In the genomic region with DNA sequence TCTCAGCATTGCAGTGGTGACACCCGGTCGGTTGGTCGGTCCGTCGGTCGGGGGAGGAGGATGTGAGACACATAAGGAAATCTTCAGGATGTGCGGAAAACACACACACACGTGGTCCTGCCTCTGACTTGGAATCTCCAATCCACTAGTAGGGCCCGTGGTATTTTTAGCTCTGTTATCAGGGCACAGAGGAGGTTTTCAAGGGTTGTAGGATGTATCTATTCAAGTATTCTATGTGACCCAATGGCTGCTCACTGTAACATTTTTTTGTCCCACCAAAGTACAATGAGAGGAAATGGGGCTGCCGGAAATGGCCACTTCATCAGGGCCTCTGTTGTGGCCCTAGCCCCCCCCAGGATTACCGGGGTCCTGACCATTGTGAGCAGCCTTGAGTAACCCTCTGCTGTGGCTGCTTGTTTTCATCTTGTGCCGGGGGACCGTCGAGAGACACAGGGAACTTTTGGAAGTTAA, we compare ENCODE assay signal across 10 mouse cellular contexts.
DNase-seq lines count a peak whose midpoint lies in the region; ATAC-seq and TF ChIP-seq lines count a peak whose summit lies in the region.
"Had no signal": no experiment of that assay in that cellular context is flagged by ENCODE, and none has a peak within 500 bp of the region (broad histone marks: within the 10 kb centered on the region; RNA-seq: fewer than 3 reads in every experiment).

No protein-coding gene starts in this region.

- no peak for DNase-seq in neural tube, embryonic 11.5 days (ENCODE audit: low spot score)
- DNase-seq in heart, postnatal 0 days (ENCODE audit: low spot score) = peak; percentile 81
- peak; percentile 34 for DNase-seq in liver
- DNase-seq in spleen, adult 18-20 months = no peak
- DNase-seq in c-Kit-positive CD71-positive TER-119-positive erythroid progenitor cells, embryonic 14.5 days (ENCODE audit: low spot score) = no peak

- TF ChIP-seq EP300 in heart, postnatal 0 days (IDR thresholded peaks at IDR 0.05; ENCODE audit: low read depth) = peak; percentile 62

- 89% methylated on average over 14 of the region's 14 CpGs for WGBS in neural tube, embryonic 11.5 days
- 92% methylated on average over 14 of the region's 14 CpGs for WGBS in neural tube, embryonic 15.5 days
- WGBS in heart, postnatal 0 days = 11% methylated on average over 14 of the region's 14 CpGs
- 70% methylated on average over 14 of the region's 14 CpGs for WGBS in stomach, embryonic 16.5 days
- WGBS in forebrain, embryonic 16.5 days = 90% methylated on average over 14 of the region's 14 CpGs

- no peak overlapping the region for H3K4me2 ChIP-seq in neural tube, embryonic 11.5 days (ENCODE audit: low read depth)
- no peak overlapping the region for H3K4me2 ChIP-seq in neural tube, embryonic 15.5 days
- peak overlapping the region; percentile 14; the same call in 1 of the 2 replicates for H3K4me2 ChIP-seq in heart, postnatal 0 days (ENCODE audit: low read depth, low read length)
- H3K4me2 ChIP-seq in stomach, embryonic 16.5 days (ENCODE audit: low read depth, low read length) = no peak overlapping the region
- no peak overlapping the region for H3K4me2 ChIP-seq in forebrain, embryonic 16.5 days (ENCODE audit: low read length)
- H3K4me2 ChIP-seq: embryonic facial prominence, embryonic 12.5 days; midbrain, embryonic 12.5 days had no signal

- TF ChIP-seq CTCF in heart, postnatal 0 days (IDR thresholded peaks at IDR 0.05; ENCODE audit: low read depth) = no peak

- no peaks in the 10 kb centered on the region for H3K9me3 ChIP-seq in neural tube, embryonic 11.5 days (ENCODE audit: control insufficient read depth, low read length)
- no peaks in the 10 kb centered on the region for H3K9me3 ChIP-seq in neural tube, embryonic 15.5 days (replicated peaks)
- H3K9me3 ChIP-seq in heart, postnatal 0 days (replicated peaks; ENCODE audit: control insufficient read depth, low read length) = no peaks in the 10 kb centered on the region
- no peaks in the 10 kb centered on the region for H3K9me3 ChIP-seq in stomach, embryonic 16.5 days (replicated peaks; ENCODE audit: control insufficient read depth, low read length)
- H3K9me3 ChIP-seq in forebrain, embryonic 16.5 days (ENCODE audit: control insufficient read depth, low read length) = no peaks in the 10 kb centered on the region
- H3K9me3 ChIP-seq: embryonic facial prominence, embryonic 12.5 days; midbrain, embryonic 12.5 days had no signal

- no peaks in the 10 kb centered on the region for H3K36me3 ChIP-seq in neural tube, embryonic 11.5 days (ENCODE audit: control insufficient read depth, insufficient read depth, low read length)
- H3K36me3 ChIP-seq in neural tube, embryonic 15.5 days = no peaks in the 10 kb centered on the region
- H3K36me3 ChIP-seq in heart, postnatal 0 days (replicated peaks; ENCODE audit: control insufficient read depth, insufficient read depth, low read length) = no peaks in the 10 kb centered on the region
- no peaks in the 10 kb centered on the region for H3K36me3 ChIP-seq in stomach, embryonic 16.5 days (ENCODE audit: control insufficient read depth, insufficient read depth, low read length)
- no peaks in the 10 kb centered on the region for H3K36me3 ChIP-seq in forebrain, embryonic 16.5 days (ENCODE audit: control insufficient read depth, insufficient read depth)
- H3K36me3 ChIP-seq: embryonic facial prominence, embryonic 12.5 days; midbrain, embryonic 12.5 days had no signal

- 0 out of 2 replicates have a peak overlapping the region, but pooled peaks have one; percentile 7 for H3K27ac ChIP-seq in neural tube, embryonic 11.5 days (ENCODE audit: low read depth, low read length)
- H3K27ac ChIP-seq in neural tube, embryonic 15.5 days (replicated peaks) = no peak overlapping the region
- peak overlapping the region; percentile 90 for H3K27ac ChIP-seq in heart, postnatal 0 days (ENCODE audit: low read depth)
- H3K27ac ChIP-seq in stomach, embryonic 16.5 days (ENCODE audit: low read length) = peak overlapping the region; percentile 18; the same call in 1 of the 2 replicates
- no peak overlapping the region for H3K27ac ChIP-seq in forebrain, embryonic 16.5 days (ENCODE audit: low read length)
- H3K27ac ChIP-seq: midbrain, embryonic 12.5 days had no signal

- ATAC-seq in neural tube, embryonic 11.5 days (ENCODE audit: insufficient read depth, low FRiP score, low TSS enrichment) = no peak
- no peak for ATAC-seq in neural tube, embryonic 15.5 days (ENCODE audit: low FRiP score)
- ATAC-seq in heart, postnatal 0 days (ENCODE audit: insufficient read depth, low read depth) = peak; percentile 82
- ATAC-seq in stomach, embryonic 16.5 days (ENCODE audit: insufficient read depth, low FRiP score) = no peak
- no peak for ATAC-seq in forebrain, embryonic 16.5 days

- peaks cover 7% of the 10 kb centered on the region; the same call in 1 of the 2 replicates for H3K4me1 ChIP-seq in neural tube, embryonic 11.5 days (ENCODE audit: control insufficient read depth, insufficient read depth, low read length)
- H3K4me1 ChIP-seq in neural tube, embryonic 15.5 days = peaks cover 49% of the 10 kb centered on the region
- H3K4me1 ChIP-seq in heart, postnatal 0 days (ENCODE audit: control insufficient read depth, insufficient read depth) = peaks cover 36% of the 10 kb centered on the region
- H3K4me1 ChIP-seq in stomach, embryonic 16.5 days (ENCODE audit: control insufficient read depth, insufficient read depth, low read length) = peaks cover 29% of the 10 kb centered on the region
- peaks cover 13% of the 10 kb centered on the region for H3K4me1 ChIP-seq in forebrain, embryonic 16.5 days (replicated peaks; ENCODE audit: control insufficient read depth, insufficient read depth, low read length)

- H3K27me3 ChIP-seq in neural tube, embryonic 11.5 days (ENCODE audit: control insufficient read depth, insufficient read depth, low read length) = no peaks in the 10 kb centered on the region
- H3K27me3 ChIP-seq in neural tube, embryonic 15.5 days (replicated peaks) = no peaks in the 10 kb centered on the region
- no peaks in the 10 kb centered on the region for H3K27me3 ChIP-seq in heart, postnatal 0 days (ENCODE audit: control insufficient read depth, insufficient read depth, low read length)
- H3K27me3 ChIP-seq in stomach, embryonic 16.5 days (ENCODE audit: control insufficient read depth, insufficient read depth, low read length) = no peaks in the 10 kb centered on the region
- H3K27me3 ChIP-seq in forebrain, embryonic 16.5 days (replicated peaks; ENCODE audit: control insufficient read depth, insufficient read depth, low read length) = no peaks in the 10 kb centered on the region
- H3K27me3 ChIP-seq: embryonic facial prominence, embryonic 12.5 days; midbrain, embryonic 12.5 days had no signal

- no peak overlapping the region for H3K9ac ChIP-seq in neural tube, embryonic 11.5 days (ENCODE audit: low read length)
- no peak overlapping the region for H3K9ac ChIP-seq in neural tube, embryonic 15.5 days (replicated peaks)
- H3K9ac ChIP-seq in heart, postnatal 0 days (replicated peaks; ENCODE audit: low read depth, low read length) = no peak overlapping the region
- no peak overlapping the region for H3K9ac ChIP-seq in stomach, embryonic 16.5 days (ENCODE audit: low read length)
- no peak overlapping the region for H3K9ac ChIP-seq in forebrain, embryonic 16.5 days (replicated peaks; ENCODE audit: low read depth, low read length)
- H3K9ac ChIP-seq: embryonic facial prominence, embryonic 12.5 days; midbrain, embryonic 12.5 days had no signal

- H3K4me3 ChIP-seq in neural tube, embryonic 11.5 days (ENCODE audit: low read depth, low read length) = no peak overlapping the region
- no peak overlapping the region for H3K4me3 ChIP-seq in neural tube, embryonic 15.5 days (replicated peaks)
- H3K4me3 ChIP-seq in heart, postnatal 0 days (ENCODE audit: low read depth, low read length) = no peak overlapping the region
- no peak overlapping the region for H3K4me3 ChIP-seq in stomach, embryonic 16.5 days (replicated peaks; ENCODE audit: low read length)
- H3K4me3 ChIP-seq in forebrain, embryonic 16.5 days (replicated peaks; ENCODE audit: low read length) = no peak overlapping the region
- H3K4me3 ChIP-seq: embryonic facial prominence, embryonic 12.5 days; midbrain, embryonic 12.5 days had no signal

Comparison
In these comparisons a context has a peak if more than half of its experiments do, and no peak if none do; other contexts are left out.
1. H3K27ac ChIP-seq: peak in neural tube, embryonic 11.5 days (single experiment), heart, postnatal 0 days (single experiment) and stomach, embryonic 16.5 days (single experiment); none in neural tube, embryonic 15.5 days (single experiment) and forebrain, embryonic 16.5 days (single experiment).
2. DNase-seq: peak in heart, postnatal 0 days (single experiment) and liver (single experiment); none in neural tube, embryonic 11.5 days (single experiment), spleen, adult 18-20 months (0 of 2) and c-Kit-positive CD71-positive TER-119-positive erythroid progenitor cells, embryonic 14.5 days (single experiment).